Mouse (Mus musculus): ENCODE results near the gene Klf9. TPM values are rescaled to one million over a fixed set of nuclear protein-coding genes. Genes with fewer than 3 reads are reported as not detected.
"Not testable (repeated sequence)": the region's sequence is repeated elsewhere in the genome, so short reads cannot be mapped to it uniquely, and the experiment has no call there.

Gene Klf9
- polyA plus RNA-seq, 1 experiment, result 29.3 TPM

GRCm38 (mm10) chr19:23139756-23140470 lies 1.1 kb upstream of the Klf9 start:
- DNase-seq (ENCODE audit: low read depth), result no peak

GRCm38 (mm10) chr19:23141391-23142281 lies 610 bp downstream of the Klf9 start:
- no peak for DNase-seq (ENCODE audit: low read depth)

GRCm38 (mm10) chr19:23142427-23143073 lies 1.5 kb downstream of the Klf9 start:
- DNase-seq (ENCODE audit: low read depth), result no peak

- DNase-seq (ENCODE audit: low read depth), result no peak
Observed at GRCm38 (mm10) chr19:23143074-23143445, 2.0 kb downstream of the Klf9 start.

GRCm38 (mm10) chr19:23143541-23143940 lies 2.5 kb downstream of the Klf9 start:
- no peak for DNase-seq (ENCODE audit: low read depth)

- no peak for DNase-seq (ENCODE audit: low read depth)
Observed at GRCm38 (mm10) chr19:23144031-23144430, 3.0 kb downstream of the Klf9 start.

GRCm38 (mm10) chr19:23145146-23145545 lies 4.1 kb downstream of the Klf9 start:
- no peak for DNase-seq (ENCODE audit: low read depth)

- not testable (repeated sequence) for DNase-seq (ENCODE audit: low read depth)
Observed at GRCm38 (mm10) chr19:23145575-23145974, 4.5 kb downstream of the Klf9 start.

- DNase-seq (ENCODE audit: low read depth), result no peak
Observed at GRCm38 (mm10) chr19:23146409-23146861, 5.4 kb downstream of the Klf9 start.

- DNase-seq (ENCODE audit: low read depth), result no peak
Observed at GRCm38 (mm10) chr19:23147026-23147966, 6.3 kb downstream of the Klf9 start.

- DNase-seq (ENCODE audit: low read depth), result no peak
Observed at GRCm38 (mm10) chr19:23149465-23150410, 8.7 kb downstream of the Klf9 start.

- DNase-seq (ENCODE audit: low read depth), result no peak
Observed at GRCm38 (mm10) chr19:23150556-23151265, 9.7 kb downstream of the Klf9 start.

- DNase-seq (ENCODE audit: low read depth), result no peak
Observed at GRCm38 (mm10) chr19:23151651-23152070, 10.6 kb downstream of the Klf9 start.

GRCm38 (mm10) chr19:23152201-23152640 lies 11.2 kb downstream of the Klf9 start:
- no peak for DNase-seq (ENCODE audit: low read depth)

GRCm38 (mm10) chr19:23152771-23153605 lies 12.0 kb downstream of the Klf9 start:
- no peak for DNase-seq (ENCODE audit: low read depth)

GRCm38 (mm10) chr19:23153606-23154127 lies 12.6 kb downstream of the Klf9 start:
- no peak for DNase-seq (ENCODE audit: low read depth)

- no peak for DNase-seq (ENCODE audit: low read depth)
Observed at GRCm38 (mm10) chr19:23159780-23160395, 18.9 kb downstream of the Klf9 start.

- no peak for DNase-seq (ENCODE audit: low read depth)
Observed at GRCm38 (mm10) chr19:23162387-23162809, 21.4 kb downstream of the Klf9 start.
